Mouse (Mus musculus): ENCODE results near the gene Tsc22d4.

DNA sequence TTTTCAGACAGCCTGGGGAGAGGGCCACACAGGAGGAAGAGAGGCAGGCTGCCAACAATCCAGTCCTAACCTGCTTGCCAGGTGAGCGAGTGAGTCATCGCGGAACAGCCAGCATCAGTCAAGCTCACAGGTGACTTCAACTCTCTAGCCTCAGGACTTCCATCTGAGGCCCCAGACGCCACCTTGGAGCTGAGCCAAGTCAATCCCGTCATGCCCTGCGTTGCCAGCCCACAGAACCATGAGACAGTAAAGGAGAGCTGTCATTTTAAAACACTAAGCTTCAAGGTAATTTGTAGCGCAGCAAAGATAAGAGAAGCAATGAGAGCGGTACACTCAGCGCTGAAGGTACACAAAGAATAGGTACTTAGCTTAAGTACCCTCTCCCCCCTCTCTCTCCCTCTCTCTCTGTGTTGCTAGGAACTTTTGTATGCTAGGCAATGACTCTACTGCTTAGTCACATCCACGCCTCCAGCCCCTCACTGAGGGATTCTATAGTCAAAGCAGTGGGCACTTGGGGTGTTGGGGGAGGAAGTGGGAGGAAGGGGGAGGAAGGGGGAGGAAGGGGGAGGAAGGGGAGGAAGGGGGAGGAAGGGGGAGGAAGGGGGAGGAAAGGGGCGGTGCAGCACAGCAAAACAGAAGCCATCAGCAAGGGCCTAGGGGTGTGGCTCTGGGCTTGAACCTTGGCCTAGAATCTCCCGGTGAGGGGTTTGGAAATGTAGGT, 38.5 kb upstream of the Tsc22d4 start:
- TF ChIP-seq CTCF (conservative IDR thresholded peaks at IDR 0.05; ENCODE audit: insufficient read depth, insufficient read length, low read depth, low read length) (no peak), POLR2A (IDR thresholded peaks at IDR 0.05; ENCODE audit: low read depth, low read length) (no peak)

Measured in kidney, adult 2 months (tissue).